Comparison of ENCODE assay signal across 20 mouse cellular contexts in the genomic region with DNA sequence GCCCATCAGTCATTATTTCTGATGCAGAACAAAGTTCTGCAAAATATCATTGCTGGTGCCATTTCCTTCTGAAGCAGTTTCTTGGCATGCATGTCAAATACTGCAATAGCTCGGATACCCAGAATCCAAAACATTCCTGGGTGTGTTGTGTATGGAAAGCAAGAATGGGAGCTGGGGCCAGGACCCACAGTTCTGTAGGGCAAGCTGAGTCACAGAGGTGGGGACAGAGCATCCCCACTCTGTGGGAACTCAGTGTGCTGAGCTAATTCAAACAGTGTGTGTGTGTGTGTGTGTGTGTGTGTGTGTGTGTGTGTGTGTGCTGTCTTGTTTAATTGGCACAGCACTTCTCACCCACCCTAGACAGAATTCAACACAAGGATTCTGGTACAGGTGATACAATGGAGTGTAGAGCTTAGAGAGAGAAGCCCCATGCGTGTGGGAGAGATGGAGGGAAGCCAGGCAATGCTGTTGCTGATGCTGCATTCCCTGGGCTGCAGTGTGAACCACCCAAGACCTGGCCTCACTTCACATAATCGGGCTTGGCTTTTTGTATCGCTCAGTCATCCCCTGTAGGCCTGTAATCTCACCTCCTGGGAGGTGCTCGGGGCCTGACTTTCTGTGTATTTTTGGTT.
DNase-seq lines count a peak whose midpoint lies in the region; ATAC-seq lines count a peak whose summit lies in the region.
"Had no signal": no experiment of that assay in that cellular context is flagged by ENCODE, and none has a peak within 500 bp of the region (broad histone marks: within the 10 kb centered on the region; RNA-seq: fewer than 3 reads in every experiment).

No protein-coding gene starts in this region.

- 0 out of 2 replicates have a peak, but pooled peaks cover 3% of the 10 kb centered on the region for H3K27me3 ChIP-seq in kidney, embryonic 14.5 days (ENCODE audit: control insufficient read depth, insufficient read depth, low read length)
- peaks cover 60% of the 10 kb centered on the region for H3K27me3 ChIP-seq in midbrain, embryonic 10.5 days (ENCODE audit: low read depth, poor library complexity, severe bottlenecking)
- no peaks in the 10 kb centered on the region for H3K27me3 ChIP-seq in midbrain, embryonic 14.5 days (ENCODE audit: control insufficient read depth, insufficient read depth, low read length)
- 0 out of 2 replicates have a peak, but pooled peaks cover 2% of the 10 kb centered on the region for H3K27me3 ChIP-seq in limb, embryonic 13.5 days

- H3K36me3 ChIP-seq in kidney, embryonic 14.5 days (ENCODE audit: control insufficient read depth, insufficient read depth, low read length) = no peaks in the 10 kb centered on the region
- no peaks in the 10 kb centered on the region for H3K36me3 ChIP-seq in midbrain, embryonic 10.5 days
- H3K36me3 ChIP-seq in midbrain, embryonic 14.5 days (ENCODE audit: control insufficient read depth, insufficient read depth, low read length) = no peaks in the 10 kb centered on the region
- no peaks in the 10 kb centered on the region for H3K36me3 ChIP-seq in limb, embryonic 13.5 days
- H3K36me3 ChIP-seq: hindbrain, embryonic 12.5 days; neural tube, embryonic 15.5 days had no signal

- DNase-seq in frontal cortex, postnatal 14 days (ENCODE audit: low spot score in 2 of 2) = no peak
- DNase-seq in kidney, postnatal 4 days = no peak
- DNase-seq in midbrain, embryonic 10.5 days (ENCODE audit: low spot score) = no peak
- no peak for DNase-seq in midbrain, embryonic 14.5 days
- no peak for DNase-seq in lung, postnatal 10 days
- DNase-seq: adrenal gland, postnatal 25 days; cerebellum, adult 11-12 months; gastrocnemius, postnatal 25 days; kidney, adult 18-20 months; left cerebral cortex, postnatal 4 days; lung, embryonic 14.5 days; thymus, adult 2 months had no signal

- no peak overlapping the region for H3K4me2 ChIP-seq in kidney, embryonic 14.5 days (replicated peaks; ENCODE audit: low read depth, low read length)
- H3K4me2 ChIP-seq in midbrain, embryonic 14.5 days (ENCODE audit: low read length) = no peak overlapping the region
- H3K4me2 ChIP-seq in limb, embryonic 13.5 days (replicated peaks) = no peak overlapping the region
- H3K4me2 ChIP-seq: liver, embryonic 11.5 days; neural tube, embryonic 15.5 days had no signal

- peak; percentile 25 for ATAC-seq in frontal cortex, adult (ENCODE audit: low TSS enrichment)
- no peak for ATAC-seq in kidney, embryonic 14.5 days (ENCODE audit: low FRiP score, low TSS enrichment)
- ATAC-seq in midbrain, embryonic 14.5 days (ENCODE audit: low FRiP score, low TSS enrichment) = no peak
- ATAC-seq in limb, embryonic 13.5 days (ENCODE audit: low FRiP score, low read depth) = peak; percentile 6; the same call in 1 of the 2 replicates
- ATAC-seq: CD4-positive, CD25-positive, alpha-beta regulatory T cell, adult 4 months had no signal

- no peak overlapping the region for H3K4me3 ChIP-seq in kidney, embryonic 14.5 days (ENCODE audit: low read length)
- H3K4me3 ChIP-seq in midbrain, embryonic 10.5 days = no peak overlapping the region
- H3K4me3 ChIP-seq in midbrain, embryonic 14.5 days (replicated peaks; ENCODE audit: low read depth, low read length) = no peak overlapping the region
- H3K4me3 ChIP-seq in limb, embryonic 13.5 days = no peak overlapping the region
- H3K4me3 ChIP-seq: erythroblast, embryonic 14.5 days; hindbrain, embryonic 12.5 days; neural tube, embryonic 15.5 days had no signal

- H3K9me3 ChIP-seq in kidney, embryonic 14.5 days (ENCODE audit: control insufficient read depth, low read length) = no peaks in the 10 kb centered on the region
- no peaks in the 10 kb centered on the region for H3K9me3 ChIP-seq in midbrain, embryonic 10.5 days (replicated peaks)
- no peaks in the 10 kb centered on the region for H3K9me3 ChIP-seq in midbrain, embryonic 14.5 days (ENCODE audit: control insufficient read depth, low read length)
- H3K9me3 ChIP-seq in limb, embryonic 13.5 days = no peaks in the 10 kb centered on the region
- H3K9me3 ChIP-seq: hindbrain, embryonic 12.5 days; neural tube, embryonic 15.5 days had no signal

- H3K4me1 ChIP-seq in kidney, embryonic 14.5 days (ENCODE audit: control insufficient read depth, insufficient read depth, low read length) = peaks cover 49% of the 10 kb centered on the region
- peaks cover 26% of the 10 kb centered on the region for H3K4me1 ChIP-seq in midbrain, embryonic 10.5 days
- peaks cover 22% of the 10 kb centered on the region; the same call in 1 of the 2 replicates for H3K4me1 ChIP-seq in midbrain, embryonic 14.5 days (ENCODE audit: control insufficient read depth, insufficient read depth, low read length)
- H3K4me1 ChIP-seq in limb, embryonic 13.5 days = peaks cover 52% of the 10 kb centered on the region

- 52% methylated on average over 5 of the region's 5 CpGs for WGBS in kidney, embryonic 14.5 days
- 77% methylated on average over 5 of the region's 5 CpGs for WGBS in midbrain, embryonic 10.5 days
- WGBS in midbrain, embryonic 14.5 days = 74% methylated on average over 5 of the region's 5 CpGs
- 63% methylated on average over 5 of the region's 5 CpGs for WGBS in limb, embryonic 13.5 days

- no peak overlapping the region for H3K9ac ChIP-seq in kidney, embryonic 14.5 days (ENCODE audit: low read depth, low read length)
- H3K9ac ChIP-seq in midbrain, embryonic 14.5 days (replicated peaks; ENCODE audit: low read length) = no peak overlapping the region
- no peak overlapping the region for H3K9ac ChIP-seq in limb, embryonic 13.5 days
- H3K9ac ChIP-seq: neural tube, embryonic 15.5 days had no signal

- 0 out of 2 replicates have a peak overlapping the region, but pooled peaks have one; percentile 86 for H3K27ac ChIP-seq in kidney, embryonic 14.5 days (ENCODE audit: low read depth, low read length)
- peak overlapping the region; percentile 75; the same call in 1 of the 2 replicates for H3K27ac ChIP-seq in midbrain, embryonic 10.5 days (replicated peaks)
- no peak overlapping the region for H3K27ac ChIP-seq in midbrain, embryonic 14.5 days (replicated peaks; ENCODE audit: low read depth, low read length)
- peak overlapping the region; percentile 49; the same call in 1 of the 2 replicates for H3K27ac ChIP-seq in limb, embryonic 13.5 days
- H3K27ac ChIP-seq: hindbrain, embryonic 12.5 days; neural tube, embryonic 15.5 days had no signal

Comparison
In these comparisons a context has a peak if more than half of its experiments do, and no peak if none do; other contexts are left out.
1. ATAC-seq: peak in frontal cortex, adult (single experiment) and limb, embryonic 13.5 days (single experiment); none in kidney, embryonic 14.5 days (single experiment) and midbrain, embryonic 14.5 days (single experiment).